Mouse (Mus musculus) thymus, adult 2 months (tissue): ENCODE data around the gene Orc1.

Experiments used
- CTCF ChIP-seq: fragments of 200-500 bp; IDR thresholded peaks from 2 replicates; pipeline ENCODE4 v1.5.1; 2012; ENCODE audit warnings: mild to moderate bottlenecking, control low read depth, low read length, moderate library complexity, borderline replicate concordance; ENCODE audit not compliant: control insufficient read depth, poor library complexity, insufficient read depth; ENCODE audit errors: extremely low read depth
- POLR2A ChIP-seq: fragments of 200-500 bp; IDR thresholded peaks from 2 replicates; pipeline ENCODE4 v1.6.1; 2012; ENCODE audit warnings: mild to moderate bottlenecking, low read length, control low read depth, moderate library complexity; ENCODE audit not compliant: control insufficient read depth, poor library complexity, insufficient read depth; ENCODE audit errors: extremely low read depth

DNA sequence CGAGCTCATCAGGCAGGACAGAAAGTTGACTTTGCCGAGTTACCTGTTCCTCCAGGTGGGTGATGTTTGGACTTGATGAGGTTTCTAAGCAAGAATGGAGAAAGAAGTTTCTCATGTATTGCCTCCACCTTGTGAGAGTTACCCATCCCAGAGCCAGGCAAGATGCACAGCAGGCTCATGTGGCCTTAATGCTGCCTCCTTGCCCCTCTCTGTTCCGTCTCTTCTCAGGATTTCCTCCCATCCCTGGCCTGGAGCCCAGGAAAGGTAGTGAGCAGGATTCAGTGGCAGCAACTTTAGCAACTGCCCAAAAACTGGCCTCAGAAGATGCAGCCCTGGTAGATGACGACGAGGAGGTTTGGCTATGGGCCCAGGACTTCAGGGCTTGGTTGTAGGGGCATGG, 47.8 kb downstream of the Orc1 start:
- TF ChIP-seq CTCF (no peak), POLR2A (no peak)
